Mouse (Mus musculus) induced T-regulatory cell, adult 2 months (primary cell): ENCODE data around the gene Zbed5.
"Not testable (repeated sequence)": the region's sequence is repeated elsewhere in the genome, so short reads cannot be mapped to it uniquely, and the experiment has no call there.

ENCODE experiments used
- DNase-seq: peaks from one replicate; pipeline ENCODE4 v3.0.0-alpha.2; 2012; ENCODE audit warnings: low read depth

The Zbed5 gene

DNA sequence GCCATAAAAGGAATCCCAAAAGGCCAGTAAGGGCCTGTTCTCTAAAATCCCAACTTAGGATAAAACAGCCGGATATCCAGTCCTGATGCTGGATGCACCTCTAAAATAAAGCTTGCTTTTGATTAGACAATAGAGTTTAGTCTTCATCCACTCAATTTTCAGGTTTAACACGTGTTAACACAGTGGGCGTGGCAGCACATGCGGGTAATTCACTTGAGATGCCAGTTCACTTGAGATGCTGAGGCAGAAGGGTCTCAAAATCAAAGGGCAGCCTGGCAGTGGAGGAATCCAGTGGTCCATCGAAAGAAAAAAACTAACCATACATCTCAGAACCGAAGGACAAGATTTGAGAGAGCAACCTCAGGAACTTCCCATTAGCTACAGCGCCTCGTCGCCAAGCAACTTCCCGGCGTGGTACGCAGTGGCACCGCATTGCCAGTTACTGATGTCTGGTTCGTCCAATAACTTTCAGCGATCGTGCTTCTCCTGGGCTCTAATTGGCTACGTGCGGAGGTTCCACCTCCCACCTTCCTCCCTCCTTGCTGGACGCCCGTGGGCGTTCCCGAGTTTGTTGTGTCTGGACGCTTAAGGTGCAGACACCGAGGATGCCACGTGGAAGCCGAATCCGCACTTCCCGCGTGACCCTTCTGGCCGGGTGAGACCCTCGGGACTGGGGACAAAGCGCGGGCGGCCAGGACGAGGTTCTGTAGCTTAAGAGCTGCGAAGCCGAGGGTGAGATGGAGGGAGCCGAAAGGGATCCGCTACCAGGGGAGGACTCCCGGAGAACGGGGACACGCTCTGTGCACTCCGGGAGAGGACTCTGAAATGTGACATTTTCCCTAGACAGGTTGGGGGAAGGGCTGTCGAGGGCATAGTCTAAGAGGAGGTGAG lies at the start of gene Zbed5:
Zbed5 (plus strand) TSS at position 526 of the 891 bp plus-strand sequence.
- peak; percentile 93 for DNase-seq

DNA sequence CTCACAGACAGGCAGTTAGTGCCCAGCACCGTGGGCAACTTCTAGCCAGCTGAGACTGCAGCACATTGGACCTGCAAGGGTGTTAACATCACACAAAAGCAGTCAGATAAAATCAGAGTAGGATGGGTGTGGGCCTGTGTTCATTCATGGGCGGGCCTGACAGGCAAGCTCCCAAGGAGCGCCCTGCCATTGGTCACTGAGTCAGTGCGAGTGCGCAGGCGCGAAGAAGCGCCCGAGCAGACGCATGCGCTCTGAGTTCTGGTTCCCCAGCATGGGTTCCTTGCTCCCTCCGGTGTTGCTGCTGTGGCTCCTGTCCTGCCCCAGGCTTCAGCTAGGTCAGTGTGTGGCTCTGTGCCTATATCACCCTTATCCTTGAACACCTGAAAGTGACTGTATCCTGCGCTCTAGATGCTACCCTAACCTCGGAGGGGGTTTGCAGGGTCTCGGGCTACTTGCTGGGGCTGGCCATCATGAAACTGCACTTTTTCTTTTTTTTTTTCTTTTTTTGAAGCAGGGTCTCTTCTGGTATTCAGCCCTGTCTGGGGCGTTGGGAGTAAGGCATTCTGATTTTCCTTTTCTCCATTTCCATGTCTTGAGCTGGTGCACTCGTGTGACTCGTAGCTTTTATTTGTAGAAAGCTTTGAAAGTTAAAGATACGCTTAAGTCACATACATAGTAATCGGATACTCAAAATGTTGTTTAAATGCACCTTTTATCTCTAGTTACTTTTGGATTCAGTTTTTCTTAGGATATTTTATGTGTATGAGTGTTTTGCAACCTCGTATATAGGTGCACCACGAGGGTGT lies 48.6 kb upstream of the Zbed5 start, which contains the start of gene Sumf2:
Sumf2 (plus strand) TSS at position 235 of the 806 bp plus-strand sequence.
- DNase-seq, result peak; percentile 98

DNA sequence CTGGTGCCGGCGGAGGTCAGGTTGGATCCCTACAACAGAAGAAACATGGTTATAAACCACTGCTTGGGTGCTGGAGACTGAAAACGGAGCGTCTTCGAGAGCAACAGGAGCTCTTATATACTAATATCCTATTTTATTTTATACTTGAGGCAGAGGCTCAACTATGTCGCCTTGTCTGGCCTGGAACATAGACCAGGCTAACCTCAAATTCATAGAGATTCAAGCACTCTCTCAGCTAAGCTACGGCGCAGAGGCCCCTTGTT lies 48.0 kb upstream of the Zbed5 start:
- no peak for DNase-seq

DNA sequence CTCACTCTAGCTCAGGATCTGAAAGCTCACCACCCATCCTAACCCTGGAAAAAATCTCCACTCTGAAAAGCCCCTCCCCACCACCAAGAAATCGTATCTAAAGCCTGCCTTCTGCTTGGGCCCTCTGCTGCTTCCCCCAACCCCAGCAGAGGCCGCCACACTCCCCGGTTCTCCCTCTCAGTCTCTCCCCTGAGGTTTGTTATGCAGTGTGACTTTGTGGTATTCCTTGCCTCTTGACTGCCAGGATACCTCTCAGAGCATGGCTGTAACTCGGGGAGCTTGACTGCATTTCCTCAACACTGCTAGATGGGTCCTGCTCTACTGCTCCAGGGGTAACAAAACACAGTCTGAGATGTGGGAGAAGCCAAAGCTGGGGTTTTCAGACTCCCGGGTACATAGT lies 40.4 kb upstream of the Zbed5 start:
- DNase-seq, result no peak

DNA sequence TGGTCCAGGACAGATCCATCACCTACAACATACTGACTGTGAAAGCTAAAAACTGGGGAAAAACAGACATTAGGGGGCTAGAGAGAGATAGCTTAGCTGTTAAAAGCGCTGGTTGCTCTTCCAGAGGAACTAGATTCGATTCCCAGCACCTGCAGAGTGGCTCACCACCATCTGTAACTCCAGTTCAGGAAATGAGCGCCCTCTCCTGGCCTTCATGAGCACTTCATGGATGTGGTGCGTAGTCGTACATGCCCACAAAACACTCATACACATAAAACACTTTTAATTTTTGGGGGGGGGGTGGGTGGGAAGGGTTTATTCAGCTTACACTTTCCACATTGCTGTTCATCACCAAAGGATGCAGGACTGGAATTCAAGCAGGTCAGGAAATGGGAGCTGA lies 39.1 kb upstream of the Zbed5 start:
- DNase-seq, result peak; percentile 23

DNA sequence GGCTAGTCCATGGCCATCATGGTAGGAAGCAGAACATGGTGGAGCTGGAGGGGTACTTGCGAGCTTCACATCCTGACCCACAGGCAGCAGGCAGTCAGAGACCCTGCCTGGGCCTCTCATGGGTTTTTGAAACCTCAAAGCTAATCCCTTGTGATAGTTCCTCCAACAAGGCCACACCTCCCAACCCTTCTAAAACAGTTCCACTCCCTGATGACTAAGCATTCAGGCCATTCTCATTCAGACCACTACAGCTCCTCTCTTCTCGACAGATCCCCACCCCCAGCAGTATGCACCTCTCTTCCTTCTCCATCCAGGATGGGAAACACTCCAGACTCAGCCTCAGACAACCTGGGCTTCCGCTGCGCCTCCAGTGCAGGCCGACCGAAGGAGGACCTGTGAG lies 33.2 kb upstream of the Zbed5 start:
- no peak for DNase-seq

DNA sequence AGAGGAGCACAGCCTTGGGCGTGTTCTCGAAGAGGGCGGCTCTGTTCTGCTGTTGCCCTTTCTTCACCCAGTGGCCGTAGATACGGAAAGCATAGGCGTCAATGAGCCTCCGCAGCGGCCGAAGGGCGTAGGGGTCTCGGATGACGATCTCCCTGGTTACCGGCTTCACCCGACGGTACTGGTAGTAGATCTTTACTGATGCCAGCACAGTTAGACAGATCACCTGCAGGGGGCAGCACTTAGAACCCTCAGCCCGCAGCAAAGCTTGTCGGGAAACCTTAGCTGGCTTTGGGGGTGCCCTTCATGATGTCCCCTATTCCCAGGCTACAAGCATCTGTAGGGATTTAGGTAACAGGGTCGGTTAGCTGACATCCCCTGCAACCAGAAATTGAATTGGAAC lies 31.1 kb upstream of the Zbed5 start:
- peak; percentile 49 for DNase-seq

DNA sequence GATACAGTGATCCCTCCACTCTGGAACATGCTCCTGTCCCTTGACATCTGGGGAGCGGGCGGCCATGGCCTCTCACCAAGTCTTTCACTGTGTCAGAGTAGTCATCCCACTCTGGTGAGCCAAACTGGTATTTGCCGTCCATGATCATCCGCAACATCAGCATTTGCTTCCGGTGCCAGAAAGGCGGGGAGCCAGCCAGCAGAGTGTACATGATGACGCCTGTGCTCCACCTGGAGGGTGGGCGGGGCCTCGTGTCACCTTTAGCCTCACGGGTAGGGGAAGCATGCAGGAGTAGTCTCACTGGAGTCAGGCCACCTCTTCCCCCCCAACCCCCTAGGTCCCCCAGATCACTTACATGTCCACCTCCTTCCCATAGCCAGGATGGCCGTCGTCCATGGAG lies 29.7 kb upstream of the Zbed5 start:
- DNase-seq, result no peak

DNA sequence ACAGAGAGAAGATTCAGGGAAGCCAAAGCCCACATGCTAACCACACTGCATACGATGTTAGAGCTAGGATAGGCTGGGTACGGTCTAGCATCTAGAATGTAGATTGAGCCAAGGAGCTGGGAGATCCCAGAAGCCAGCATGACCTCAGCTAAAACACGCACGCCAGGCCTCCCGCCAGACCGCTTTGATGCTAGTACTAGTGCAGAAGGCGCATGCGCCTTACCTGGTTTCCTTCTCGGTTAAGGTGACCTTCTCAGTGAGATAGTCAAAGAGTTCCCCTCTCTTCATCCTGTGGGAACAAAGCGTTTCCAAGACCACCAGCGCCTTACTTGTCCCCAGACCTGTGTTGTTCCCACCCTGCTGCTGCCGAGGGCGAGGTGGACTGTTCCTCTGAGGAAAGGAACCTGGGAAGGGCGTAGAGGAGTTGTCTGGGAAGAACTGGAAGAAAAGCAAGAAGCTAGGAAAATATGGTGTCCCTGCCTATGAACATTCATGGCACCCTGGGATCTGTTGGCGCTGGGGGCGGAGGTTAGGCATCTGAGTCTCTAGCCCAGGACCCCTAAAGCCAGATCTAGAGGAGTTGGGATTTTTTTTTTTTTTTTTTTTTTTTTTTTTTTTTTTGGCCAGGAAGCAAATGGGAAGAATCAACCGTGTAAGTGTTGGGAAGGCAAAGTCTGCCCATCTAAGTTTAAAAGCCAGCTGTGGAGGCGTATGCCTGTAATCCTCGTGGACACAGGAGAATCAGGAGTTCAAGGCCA lies 26.1 kb upstream of the Zbed5 start:
- no peak for DNase-seq

DNA sequence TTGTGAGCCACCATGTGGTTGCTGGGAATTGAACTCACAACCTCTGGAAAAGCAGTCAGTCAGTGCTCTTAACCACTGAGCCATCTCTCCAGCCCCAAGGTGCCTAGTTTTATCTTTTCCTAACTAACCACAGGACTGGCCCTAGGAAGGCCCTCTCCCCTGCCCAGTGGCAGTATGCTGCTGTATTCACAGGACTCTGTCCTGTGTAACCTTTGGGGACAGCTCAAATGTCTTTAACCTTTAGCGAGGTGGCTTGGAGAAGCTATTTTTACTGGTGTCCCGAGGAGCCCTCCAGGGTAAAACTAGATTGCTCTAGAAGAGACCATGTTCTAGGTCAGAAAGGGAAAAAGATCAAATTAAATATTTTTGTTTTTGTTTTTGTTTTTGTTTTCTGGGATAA lies 24.3 kb upstream of the Zbed5 start:
- DNase-seq, result no peak

DNA sequence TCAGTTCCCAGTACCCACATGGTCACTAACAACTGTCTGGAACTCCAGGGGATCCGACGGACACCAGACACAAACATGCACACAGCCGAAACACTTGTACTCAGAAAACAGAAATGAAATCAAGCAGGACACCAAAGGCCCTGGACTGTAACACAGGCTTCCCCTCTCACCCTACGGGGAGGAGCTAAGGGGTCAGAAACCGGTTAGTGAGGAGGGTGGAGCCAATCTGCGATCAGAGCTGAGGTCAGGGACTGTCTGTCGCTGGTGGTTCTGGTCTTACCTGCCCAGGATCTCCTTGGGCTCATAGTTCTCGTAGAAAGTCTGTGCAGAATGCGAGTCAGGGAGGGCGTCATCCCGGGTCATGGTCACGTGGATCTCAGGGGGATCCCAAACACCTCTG lies 21.6 kb upstream of the Zbed5 start:
- DNase-seq, result no peak

DNA sequence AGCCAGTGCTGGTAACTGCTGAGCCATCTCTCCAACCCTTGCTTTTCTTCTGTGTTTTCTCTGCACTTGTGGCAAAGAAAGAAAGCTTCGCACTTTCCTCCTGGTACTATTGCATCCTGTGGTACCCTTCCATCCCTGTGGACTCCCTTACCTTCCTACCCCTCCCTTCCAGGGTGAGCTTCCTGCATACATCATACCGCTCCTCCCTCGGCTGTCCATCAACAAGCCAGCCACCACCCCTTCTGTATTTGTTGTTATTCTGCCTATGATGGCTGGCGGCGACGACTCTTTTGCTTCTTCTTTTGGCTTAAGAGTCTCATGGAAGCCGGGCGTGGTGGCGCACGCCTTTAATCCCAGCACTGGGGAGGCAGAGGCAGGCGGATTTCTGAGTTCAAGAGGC lies 20.4 kb upstream of the Zbed5 start:
- no peak for DNase-seq

DNA sequence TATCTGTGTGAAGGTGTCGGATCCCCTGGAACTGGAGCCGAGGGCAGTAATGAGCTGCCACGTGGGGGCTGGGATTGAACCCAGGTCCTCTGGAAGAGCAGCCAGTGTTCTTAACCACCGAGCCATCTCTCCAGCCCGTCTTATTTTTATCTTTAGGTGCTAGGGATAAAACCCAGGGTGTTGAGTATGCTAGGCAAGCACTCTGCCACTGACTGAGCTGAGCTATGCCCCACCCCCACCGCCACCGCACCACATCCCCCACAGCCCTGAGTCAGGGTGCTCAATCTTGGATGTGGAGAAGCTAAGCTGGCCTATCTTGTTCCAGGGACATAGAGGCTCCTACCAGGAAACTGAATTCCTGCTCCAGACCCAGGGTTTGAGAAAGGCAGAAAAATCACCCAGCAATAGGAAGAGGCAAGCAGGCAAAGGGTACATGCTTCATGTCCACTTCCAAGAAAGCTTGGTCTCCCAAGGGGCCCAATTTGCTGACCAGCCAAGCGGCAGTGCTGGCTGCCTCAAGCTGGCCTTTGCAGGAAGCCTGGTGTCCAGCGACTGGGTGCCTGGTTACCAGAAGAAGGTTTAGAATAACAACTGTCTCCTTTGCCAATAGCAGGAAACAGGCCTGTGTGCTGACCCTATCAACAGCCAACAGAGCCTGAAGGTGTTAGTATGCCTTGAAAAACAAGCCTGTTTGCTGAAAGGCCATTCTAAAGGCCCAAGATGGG lies 17.6 kb upstream of the Zbed5 start:
- DNase-seq, result no peak

DNA sequence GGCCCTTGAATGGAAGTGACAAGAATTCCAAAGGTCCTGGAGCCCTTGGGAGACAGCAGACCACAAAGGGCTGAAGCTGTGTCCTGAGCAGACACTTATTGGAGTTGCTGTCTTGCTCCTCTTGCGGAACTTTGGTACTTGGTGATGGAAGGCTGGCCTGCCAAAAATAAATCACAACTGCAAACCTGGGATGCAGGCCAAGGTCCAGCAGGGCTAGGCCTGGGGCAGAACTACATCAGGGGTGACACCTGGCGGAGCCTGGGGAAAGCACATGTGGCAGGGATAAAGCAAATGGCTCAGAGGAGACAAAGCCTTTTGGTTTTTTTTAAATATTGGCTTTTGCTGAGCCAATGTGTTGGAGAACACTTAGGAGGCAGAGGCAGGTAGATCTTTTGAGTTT lies 16.6 kb upstream of the Zbed5 start:
- no peak for DNase-seq

DNA sequence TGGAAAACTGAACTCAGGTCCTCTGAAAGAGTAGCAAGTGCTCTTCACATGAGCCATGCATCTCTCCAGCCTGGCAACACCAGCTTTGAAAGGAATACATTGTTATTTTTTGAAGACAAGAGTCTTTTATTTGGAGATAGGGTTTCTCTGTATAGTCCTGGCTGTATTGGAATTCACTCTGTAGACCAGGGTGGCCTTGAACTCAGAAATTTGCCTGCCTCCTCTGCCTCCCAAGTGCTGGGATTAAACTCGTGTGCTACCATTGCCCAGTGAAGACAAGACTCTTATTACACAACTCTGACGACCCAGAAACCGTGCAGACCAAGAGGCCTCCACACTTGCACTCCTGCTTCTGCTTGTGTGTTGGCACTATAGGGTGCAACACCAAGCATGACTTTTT lies 15.6 kb upstream of the Zbed5 start:
- DNase-seq, result no peak

DNA sequence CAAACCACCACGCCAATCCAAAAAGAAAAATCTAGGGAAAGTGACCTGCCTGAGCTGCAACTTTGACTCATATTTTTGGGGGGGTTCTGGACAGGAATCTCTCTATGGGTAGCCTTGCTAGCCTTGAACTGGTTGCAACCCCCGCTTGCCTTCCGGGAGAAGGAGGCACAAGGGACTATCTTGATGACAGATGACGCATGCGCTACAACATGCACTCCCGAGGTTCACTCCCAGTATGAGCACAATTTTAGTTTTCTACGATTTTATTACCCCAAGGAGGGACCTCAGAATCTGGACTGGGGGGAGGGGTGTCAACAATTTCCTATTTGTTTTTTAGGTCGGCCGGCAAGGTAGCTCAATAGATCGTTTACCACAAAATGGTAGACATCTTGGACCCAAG lies 9.3 kb upstream of the Zbed5 start:
- peak; percentile 47 for DNase-seq

DNA sequence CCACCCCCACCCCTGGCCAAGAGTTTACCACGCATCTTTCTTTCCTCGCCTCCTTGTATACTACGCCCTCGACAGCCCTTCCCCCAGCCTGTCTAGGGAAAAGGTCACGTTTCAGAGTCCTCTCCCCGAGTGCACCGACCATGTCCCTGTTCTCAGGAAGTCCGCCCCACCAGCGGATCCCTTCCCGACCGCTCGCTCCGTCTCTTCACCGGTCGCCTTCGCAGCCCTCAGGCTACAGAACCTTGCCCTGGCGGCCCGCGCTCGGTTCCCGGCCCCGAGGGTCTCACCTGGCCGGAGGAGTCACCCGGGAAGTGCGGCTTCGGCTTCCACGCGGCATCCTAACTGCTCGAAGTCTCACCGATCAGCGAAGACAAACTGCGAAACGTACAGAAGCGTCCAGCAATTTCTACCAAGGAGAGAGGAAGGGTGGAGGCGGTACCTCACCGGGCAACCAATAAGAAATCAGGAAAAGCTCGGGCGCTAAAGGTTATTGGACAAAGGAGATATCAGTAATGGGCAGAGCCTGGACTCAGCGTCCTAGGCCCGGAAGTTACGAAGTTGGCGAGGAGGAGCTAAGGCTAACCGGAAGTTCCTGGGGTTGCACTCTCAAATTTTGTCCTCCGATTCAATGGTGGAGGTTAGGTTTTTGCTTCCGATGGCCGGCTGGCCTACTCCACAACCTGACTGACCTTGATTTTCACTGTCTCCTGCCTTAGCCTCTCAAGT lies 8.4 kb upstream of the Zbed5 start, which contains the start of gene Chchd2:
Chchd2 (minus strand) TSS at position 560 of the 726 bp plus-strand sequence.
- DNase-seq, result peak; percentile 97

DNA sequence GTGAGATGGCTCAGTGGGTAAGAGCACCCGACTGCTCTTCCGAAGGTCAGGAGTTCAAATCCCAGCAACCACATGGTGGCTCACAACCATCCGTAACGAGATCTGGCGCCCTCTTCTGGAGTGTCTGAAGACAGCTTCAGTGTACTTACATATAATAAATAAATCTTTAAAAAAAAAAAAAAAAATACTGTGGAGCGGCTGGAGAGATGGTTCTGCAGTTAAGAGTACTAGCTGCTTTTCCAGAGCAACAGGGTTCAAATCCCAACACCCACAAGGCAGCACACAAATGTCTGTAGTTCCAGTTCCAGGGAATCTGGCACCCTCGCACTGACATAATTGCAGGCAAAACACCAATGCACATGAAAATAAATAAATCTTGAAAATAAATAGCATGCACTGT lies 5.1 kb upstream of the Zbed5 start:
- DNase-seq, result not testable (repeated sequence)

DNA sequence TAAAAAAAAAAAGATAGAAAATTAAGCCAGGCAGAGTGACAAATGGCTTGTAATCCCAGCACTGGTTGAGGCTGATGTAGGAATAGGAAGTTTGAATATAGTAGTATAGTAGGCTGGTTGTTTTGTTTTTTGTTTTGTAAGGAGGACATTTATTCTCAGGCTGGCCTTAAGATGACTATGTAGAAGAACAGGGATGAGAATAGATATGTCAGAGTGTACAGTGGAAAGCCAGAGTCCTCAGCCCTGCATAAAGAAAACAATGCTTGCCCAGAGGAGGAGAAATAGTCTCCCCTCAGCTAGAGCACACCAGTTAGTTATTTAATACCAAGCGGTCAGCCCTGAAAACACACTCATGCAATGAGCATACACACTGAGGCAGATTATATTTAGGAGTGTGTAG lies 2.9 kb downstream of the Zbed5 start, which contains the start of gene Phkg1:
Phkg1 (minus strand) TSS at position 101 of the 400 bp plus-strand sequence.
- no peak for DNase-seq

DNA sequence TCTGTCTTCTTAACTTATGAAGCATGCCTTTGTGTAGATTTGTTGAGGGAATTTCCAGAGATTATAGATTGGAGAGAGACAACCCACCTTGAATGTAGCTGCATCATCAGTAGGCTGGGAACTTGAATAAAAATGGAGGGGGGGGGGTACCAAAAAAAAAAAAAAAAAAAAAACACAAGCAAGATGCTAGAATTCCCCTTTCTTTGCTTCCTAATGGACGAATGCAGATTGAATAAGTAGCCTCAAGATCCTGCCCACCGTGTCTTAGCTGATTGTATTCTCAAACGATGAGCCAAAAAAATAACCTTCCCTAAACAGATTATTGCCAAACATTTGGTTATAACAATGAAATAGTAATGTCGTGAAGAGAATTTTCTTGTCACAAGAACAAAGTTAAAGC lies 12.3 kb downstream of the Zbed5 start:
- no peak for DNase-seq
